Comparison of ENCODE assay signal across 13 mouse cellular contexts in the genomic region with DNA sequence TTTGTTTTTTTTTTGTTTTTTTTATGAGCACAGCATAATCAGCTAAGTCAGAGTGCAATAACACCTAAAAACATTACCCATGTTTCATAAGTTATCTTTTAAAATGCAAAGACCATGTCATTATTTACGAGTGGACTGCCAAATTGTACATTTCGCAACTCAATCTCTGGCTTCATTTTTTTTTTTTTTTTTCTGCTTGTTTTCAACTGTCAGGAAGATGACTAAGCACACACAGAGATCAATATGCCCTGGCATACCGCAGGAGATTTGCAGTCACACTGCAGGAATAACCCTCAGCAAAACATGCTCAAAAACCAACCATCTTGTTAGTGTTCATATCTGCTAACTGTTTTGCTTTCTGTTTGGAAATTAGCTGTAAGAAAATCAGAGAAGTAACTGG.
"Had no signal": no experiment of that assay in that cellular context is flagged by ENCODE, and none has a peak within 500 bp of the region (broad histone marks: within the 10 kb centered on the region; RNA-seq: fewer than 3 reads in every experiment).

No protein-coding gene starts in this region.

- DNase-seq: kidney, adult 2 months; kidney, postnatal 14 days; layer of hippocampus, postnatal 36 days; lung, adult 18-20 months; lung, postnatal 4 days; right cerebral cortex, adult 18-20 months; right cerebral cortex, postnatal 25 days; thymus, postnatal 36 days had no signal

- H3K4me2 ChIP-seq: kidney, embryonic 15.5 days; limb, embryonic 15.5 days; midbrain, embryonic 11.5 days had no signal

- H3K4me3 ChIP-seq: kidney, embryonic 15.5 days; limb, embryonic 15.5 days; megakaryocyte, embryonic 14.5 days had no signal

- H3K27me3 ChIP-seq: kidney, embryonic 15.5 days; limb, embryonic 15.5 days; megakaryocyte, embryonic 14.5 days had no signal

- ATAC-seq: midbrain, embryonic 16.5 days had no signal

- H3K36me3 ChIP-seq: kidney, embryonic 15.5 days; limb, embryonic 15.5 days had no signal
